In genomic region chr8:120181274-120181673, GRCm38 (mm10) we compare ENCODE assay signal across 27 mouse cellular contexts. TPM values are rescaled to one million over a fixed set of nuclear protein-coding genes. Genes with fewer than 3 reads are reported as not detected.
"Had no signal": no experiment of that assay in that cellular context is flagged by ENCODE, and none has a peak within 500 bp of the region (broad histone marks: within the 10 kb centered on the region; RNA-seq: fewer than 3 reads in every experiment).

No protein-coding gene starts in this region.

- H3K36me3 ChIP-seq: heart, embryonic 13.5 days; heart, embryonic 15.5 days; intestine, embryonic 15.5 days; limb, embryonic 13.5 days; limb, embryonic 15.5 days; liver, embryonic 12.5 days had no signal

- DNase-seq: gastrocnemius, postnatal 14 days; gastrocnemius, postnatal 36 days; heart, adult 11 months; heart, adult 2 months; heart, postnatal 4 days; kidney, adult 18-20 months; kidney, postnatal 10 days; kidney, postnatal 4 days had no signal

- H3K9me3 ChIP-seq: heart, embryonic 13.5 days; heart, embryonic 15.5 days; intestine, embryonic 15.5 days; limb, embryonic 13.5 days; limb, embryonic 15.5 days; liver, embryonic 12.5 days had no signal

- H3K4me3 ChIP-seq: heart, adult 2 months; heart, embryonic 13.5 days; heart, embryonic 15.5 days; intestine, embryonic 15.5 days; layer of hippocampus, adult 2 months; left cerebral cortex, adult 2 months; limb, embryonic 13.5 days; limb, embryonic 15.5 days; liver, embryonic 12.5 days had no signal

- H3K9ac ChIP-seq: heart, embryonic 13.5 days; heart, embryonic 15.5 days; hindbrain, embryonic 14.5 days; intestine, embryonic 15.5 days; limb, embryonic 13.5 days; limb, embryonic 15.5 days; liver, embryonic 12.5 days; liver, embryonic 14.5 days had no signal

- H3K4me2 ChIP-seq: heart, embryonic 11.5 days; heart, embryonic 13.5 days; heart, embryonic 15.5 days; hindbrain, embryonic 14.5 days; intestine, embryonic 15.5 days; limb, embryonic 13.5 days; limb, embryonic 15.5 days; liver, embryonic 12.5 days had no signal

- H3K27ac ChIP-seq: heart, adult 2 months; heart, embryonic 13.5 days; heart, embryonic 15.5 days; hindbrain, embryonic 14.5 days; intestine, embryonic 15.5 days; layer of hippocampus, adult 2 months; left cerebral cortex, adult 2 months; limb, embryonic 13.5 days; limb, embryonic 15.5 days; liver, embryonic 12.5 days; liver, embryonic 14.5 days had no signal

- ATAC-seq: hindbrain, embryonic 16.5 days; inflammation-experienced regulatory T-cells, adult 6 months; intestine, embryonic 15.5 days; intestine, postnatal 0 days; liver, embryonic 12.5 days had no signal

RNA-seq across cellular contexts. Expression of gene Fam92b, which starts 4.0 kb away (rescaled TPM):
- total RNA-seq: gastrocnemius, adult 18-20 months; gastrocnemius, postnatal 14 days; gastrocnemius, postnatal 36 days; heart, adult 2 months; heart, postnatal 25 days; heart, postnatal 4 days; layer of hippocampus, postnatal 10 days had no signal
- polyA plus RNA-seq: heart, embryonic 11.5 days; heart, embryonic 13.5 days; heart, postnatal 0 days; inflammation-experienced regulatory T-cells, adult 6 months; intestine, postnatal 0 days; limb, embryonic 13.5 days; limb, embryonic 15.5 days; liver, embryonic 12.5 days; liver, embryonic 14.5 days; liver, embryonic 16.5 days had no signal
